Mouse (Mus musculus) embryonic fibroblast, embryonic 13.5 days (primary cell): ENCODE measurements around the gene Eps8l2.

Experiments
- CTCF ChIP-seq: IDR thresholded peaks from 2 replicates; pipeline ENCODE4 v1.5.1; 2011; ENCODE audit warnings: mild to moderate bottlenecking, control low read depth, low read length, moderate library complexity, borderline replicate concordance; ENCODE audit not compliant: insufficient read depth
- POLR2A ChIP-seq: IDR thresholded peaks from 2 replicates; pipeline ENCODE4 v1.6.1; 2011; ENCODE audit warnings: low read depth, mild to moderate bottlenecking, control low read depth, low read length, moderate library complexity

DNA sequence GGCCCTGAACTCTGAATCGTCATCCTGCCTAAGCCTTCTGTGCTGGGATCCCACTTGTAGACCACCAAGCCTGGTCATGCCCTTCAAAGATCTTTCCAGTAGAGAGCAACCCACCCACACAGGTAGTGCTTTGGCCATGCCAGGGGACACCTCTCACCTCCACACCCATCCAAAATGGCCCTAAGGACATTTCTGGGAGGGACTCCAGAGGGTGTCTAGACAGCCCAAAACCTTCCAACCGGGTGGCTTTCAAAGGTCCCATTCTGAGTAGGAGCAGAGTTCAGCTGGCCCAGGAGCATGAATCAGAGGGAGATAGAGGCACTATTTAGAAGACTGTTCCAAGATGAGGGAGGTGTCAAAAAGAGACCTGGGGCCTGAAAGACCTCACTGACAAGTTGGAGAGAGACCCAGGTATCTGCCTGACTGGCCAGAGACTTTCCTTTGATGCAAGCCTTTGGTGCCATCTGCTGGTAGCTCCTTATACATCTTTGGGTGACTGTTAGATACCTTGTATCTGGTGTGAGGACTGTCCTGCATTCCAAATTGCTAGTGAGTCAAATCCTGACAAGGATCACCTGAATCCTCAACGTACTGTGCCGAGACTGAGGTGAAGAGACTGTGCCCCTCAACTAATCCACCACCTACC lies 24.5 kb downstream of the Eps8l2 start:
- TF ChIP-seq CTCF, result peak; percentile 46; the same call in 1 of the 2 replicates
- TF ChIP-seq POLR2A, result no peak
